Mouse (Mus musculus): Measurements from ENCODE around the gene Zfp266. TPM values are rescaled to one million over a fixed set of nuclear protein-coding genes. Genes with fewer than 3 reads are reported as not detected.
A peak's percentile ranks its signal among the peaks of the same experiment; 100 is the strongest.

The Zfp266 gene
- total RNA-seq, 2 experiments from 2014 or later = 50.7 to 54.5 TPM

- DNase-seq (ENCODE audit: low spot score in 2 of 2) = peak; percentile 62 to 84
These were observed 28.5 kb downstream of the Zfp266 start, which contains the start of gene Zfp426 for GRCm38 (mm10) chr9:20492527-20493233. TSS of gene Zfp426 (minus strand) at chr9:20492746.

- DNase-seq (ENCODE audit: low spot score in 2 of 2) = no peak
These were observed 29.2 kb downstream of the Zfp266 start for GRCm38 (mm10) chr9:20491858-20492526.

- DNase-seq (ENCODE audit: low spot score in 2 of 2) = no peak
These were observed 31.7 kb downstream of the Zfp266 start for GRCm38 (mm10) chr9:20489536-20489935.

- DNase-seq (ENCODE audit: low spot score in 2 of 2) = no peak
These were observed 41.8 kb downstream of the Zfp266 start for GRCm38 (mm10) chr9:20479396-20479795.

GRCm38 (mm10) chr9:20476632-20477031, 44.6 kb downstream of the Zfp266 start:
- no peak for DNase-seq (ENCODE audit: low spot score in 2 of 2)

- peak in 1 of 2 experiments; percentile 60 for DNase-seq (ENCODE audit: low spot score in 2 of 2)
These were observed 54.3 kb downstream of the Zfp266 start for GRCm38 (mm10) chr9:20466761-20467442.

- DNase-seq (ENCODE audit: low spot score in 2 of 2) = peak; percentile 30 to 73
These were observed 61.6 kb downstream of the Zfp266 start, which contains the start of gene Zfp26 for GRCm38 (mm10) chr9:20459377-20460317. TSS of gene Zfp26 (minus strand) at chr9:20460162.

GRCm38 (mm10) chr9:20453647-20454046, 67.6 kb downstream of the Zfp266 start:
- no peak for DNase-seq (ENCODE audit: low spot score in 2 of 2)

GRCm38 (mm10) chr9:20451493-20451892, 69.7 kb downstream of the Zfp266 start:
- no peak for DNase-seq (ENCODE audit: low spot score in 2 of 2)

Other genes starting within 250 kb of the Zfp266 start
- not detected for gene Olfr39, start 239.1 kb downstream of the Zfp266 start, total RNA-seq (2021)
- not detected for gene Olfr873, start 222.9 kb downstream of the Zfp266 start, total RNA-seq (2021)
- under 1 TPM in 1 of 2 experiments, not detected in 1; 0.27 TPM for gene Olfr18, start 185.3 kb downstream of the Zfp266 start, total RNA-seq (2021)
- 10 to 100 TPM in 1 of 2 experiments, 1 to 10 TPM in 1; 9.5 to 14.1 TPM for gene Zfp560, start 136.2 kb downstream of the Zfp266 start, total RNA-seq (2021)
- 10 to 100 TPM; 19.5 to 23.2 TPM for gene Zfp26, start 61.3 kb downstream of the Zfp266 start, total RNA-seq (2021)
- 10 to 100 TPM; 15.9 to 19.6 TPM for gene Zfp426, start 28.7 kb downstream of the Zfp266 start, total RNA-seq (2021)
- gene Zfp846, start 59.9 kb upstream of the Zfp266 start, total RNA-seq (2021) = 1 to 10 TPM; 6.9 to 7.8 TPM
- gene Ubl5, start 121.5 kb upstream of the Zfp266 start, total RNA-seq (2021) = 100 to 1,000 TPM; 178 to 190 TPM
- gene Fbxl12, start 123.3 kb upstream of the Zfp266 start, total RNA-seq (2021) = 10 to 100 TPM; 15.1 to 17.2 TPM
- gene Pin1, start 130.7 kb upstream of the Zfp266 start, total RNA-seq (2021) = 10 to 100 TPM; 17.3 to 18.6 TPM
- under 1 TPM; 0.74 to 0.98 TPM for gene Olfm2, start 224.9 kb upstream of the Zfp266 start, total RNA-seq (2021)